Mouse (Mus musculus) intestine, embryonic 15.5 days (tissue): Measurements from ENCODE around the gene Pcare. TPM values are rescaled to one million over a fixed set of nuclear protein-coding genes. Genes with fewer than 3 reads are reported as not detected.
"Not testable (repeated sequence)": the region's sequence is repeated elsewhere in the genome, so short reads cannot be mapped to it uniquely, and the experiment has no call there.

ENCODE experiments used
- ATAC-seq: fragments of 200-750 bp; cut with Nextera tagmentation; 2 replicates; pipeline ENCODE4 v1.8.0; 2017; ENCODE audit warnings: moderate TSS enrichment, moderate library complexity
- H3K27ac ChIP-seq: fragments of 300-500 bp; sonication (generic); 2 replicates; pipeline ENCODE4 v1.5.1; 2015; ENCODE audit warnings: mild to moderate bottlenecking, inconsistent platforms
- H3K27me3 ChIP-seq: fragments of 300-500 bp; sonication (generic); replicated peaks from 2 replicates; pipeline ENCODE4 v1.6.1; 2015; ENCODE audit warnings: inconsistent platforms
- H3K36me3 ChIP-seq: fragments of 300-500 bp; sonication (generic); 2 replicates; pipeline ENCODE4 v1.6.1; 2015; ENCODE audit warnings: inconsistent platforms
- H3K4me1 ChIP-seq: fragments of 300-500 bp; sonication (generic); replicated peaks from 2 replicates; pipeline ENCODE4 v1.6.1; 2015; ENCODE audit warnings: inconsistent platforms
- H3K4me2 ChIP-seq: fragments of 300-500 bp; sonication (generic); replicated peaks from 2 replicates; pipeline ENCODE4 v1.6.1; 2015; ENCODE audit warnings: mild to moderate bottlenecking, inconsistent platforms
- H3K4me3 ChIP-seq: fragments of 300-500 bp; sonication (generic); replicated peaks from 2 replicates; pipeline ENCODE4 v1.5.1; 2015; ENCODE audit warnings: inconsistent platforms
- H3K9ac ChIP-seq: fragments of 300-500 bp; sonication (generic); 2 replicates; pipeline ENCODE4 v1.6.1; 2015; ENCODE audit warnings: inconsistent platforms
- H3K9me3 ChIP-seq: fragments of 300-500 bp; sonication (generic); 2 replicates; pipeline ENCODE4 v1.6.1; 2016; ENCODE audit warnings: inconsistent platforms
- WGBS: fragments of 180-500 bp; shearing (Covaris S2); methylation state at CpG from one replicate; pipeline ENCODE4 v1.1.7; 2015; 5-methylcytosine and 5-hydroxymethylcytosine counted together
- polyA plus RNA-seq: library from polyadenylated mRNA; unstranded; fragments of >200 nt; fragmentation: Nextera tagmentation; extraction: Ambion mirVana; gene quantifications from 2 replicates; pipeline ENCODE4 v1.2.1, GENCODE M21; 2015

The Pcare gene
- polyA plus RNA-seq, 1 experiment from 2014 or later: not detected

DNA sequence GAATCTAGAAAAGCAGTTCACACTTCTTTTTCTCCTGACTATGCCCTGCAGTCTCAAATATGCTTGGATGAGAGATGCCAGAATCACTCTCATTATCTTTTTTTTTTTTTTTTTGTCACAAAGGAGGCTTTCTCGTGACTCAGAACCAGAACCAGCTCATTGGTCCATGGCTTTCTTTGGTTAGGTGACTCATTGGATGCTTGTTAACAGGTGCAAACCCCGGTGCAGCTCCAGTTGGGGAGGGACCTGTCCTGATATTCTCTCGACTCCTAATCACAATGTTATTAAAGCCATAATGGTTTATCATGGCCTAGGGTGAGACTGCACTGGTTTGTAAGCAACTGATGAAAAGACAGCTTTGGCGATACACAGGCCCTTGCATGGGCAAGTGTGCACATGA is 21.5 kb upstream of the Pcare start:
- H3K9ac ChIP-seq: no peak overlapping the region
- 78% methylated on average over 4 of the region's 4 CpGs for WGBS
- ATAC-seq: no peak

GRCm38 (mm10) chr17:71770696-71771095 is 18.0 kb upstream of the Pcare start:
- no peaks in the 10 kb centered on the region for H3K9me3 ChIP-seq
- no peak overlapping the region for H3K4me3 ChIP-seq
- no peak overlapping the region for H3K9ac ChIP-seq
- 84% methylated on average over 3 of the region's 3 CpGs for WGBS
- ATAC-seq: no peak
- H3K4me1 ChIP-seq: no peaks in the 10 kb centered on the region
- no peak overlapping the region for H3K4me2 ChIP-seq
- H3K27me3 ChIP-seq: no peaks in the 10 kb centered on the region
- no peak overlapping the region for H3K27ac ChIP-seq
- H3K36me3 ChIP-seq: no peaks in the 10 kb centered on the region

More for the DNA sequence above, 21.5 kb upstream of the Pcare start:
- H3K4me3 ChIP-seq: no peak overlapping the region
- H3K36me3 ChIP-seq: no peaks in the 10 kb centered on the region
- H3K4me1 ChIP-seq: no peaks in the 10 kb centered on the region
- H3K27ac ChIP-seq: no peak overlapping the region
- H3K9me3 ChIP-seq: no peaks in the 10 kb centered on the region
- no peaks in the 10 kb centered on the region for H3K27me3 ChIP-seq
- H3K4me2 ChIP-seq: no peak overlapping the region

GRCm38 (mm10) chr17:71769564-71769963 is 16.9 kb upstream of the Pcare start:
- ATAC-seq: no peak
- no peaks in the 10 kb centered on the region for H3K4me1 ChIP-seq
- no peak overlapping the region for H3K4me2 ChIP-seq
- H3K4me3 ChIP-seq: no peak overlapping the region
- WGBS: 58% methylated on average over 6 of the region's 6 CpGs
- H3K36me3 ChIP-seq: no peaks in the 10 kb centered on the region
- no peaks in the 10 kb centered on the region for H3K9me3 ChIP-seq
- H3K27me3 ChIP-seq: no peaks in the 10 kb centered on the region
- no peak overlapping the region for H3K9ac ChIP-seq
- no peak overlapping the region for H3K27ac ChIP-seq

DNA sequence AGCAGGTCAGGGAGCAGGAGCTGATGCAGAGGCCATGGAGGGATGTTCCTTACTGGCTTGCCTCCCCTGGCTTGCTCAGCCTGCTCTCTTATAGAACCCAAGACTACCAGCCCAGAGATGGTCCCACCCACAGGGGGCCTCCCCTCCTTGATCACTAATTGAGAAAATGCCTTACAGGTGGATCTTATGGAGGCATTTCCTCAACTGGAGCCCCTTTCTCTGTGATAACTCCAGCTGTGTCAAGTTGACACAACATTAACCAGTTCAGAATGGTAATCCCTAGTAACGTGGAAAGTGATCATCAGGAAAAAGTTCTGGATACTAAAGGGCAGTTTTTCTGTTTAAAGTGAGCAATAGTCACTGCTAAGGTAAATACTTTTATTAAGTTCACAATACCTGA is 15.5 kb upstream of the Pcare start, which contains the start of gene Clip4:
TSS of gene Clip4 (plus strand) at position 301 of the 400 bp plus-strand sequence.
- not testable (repeated sequence) for H3K4me1 ChIP-seq, H3K9ac ChIP-seq, H3K27ac ChIP-seq, ATAC-seq, H3K4me2 ChIP-seq, H3K36me3 ChIP-seq, H3K27me3 ChIP-seq, H3K4me3 ChIP-seq, H3K9me3 ChIP-seq
- 63% methylated on average over 1 of the region's 1 CpGs for WGBS

DNA sequence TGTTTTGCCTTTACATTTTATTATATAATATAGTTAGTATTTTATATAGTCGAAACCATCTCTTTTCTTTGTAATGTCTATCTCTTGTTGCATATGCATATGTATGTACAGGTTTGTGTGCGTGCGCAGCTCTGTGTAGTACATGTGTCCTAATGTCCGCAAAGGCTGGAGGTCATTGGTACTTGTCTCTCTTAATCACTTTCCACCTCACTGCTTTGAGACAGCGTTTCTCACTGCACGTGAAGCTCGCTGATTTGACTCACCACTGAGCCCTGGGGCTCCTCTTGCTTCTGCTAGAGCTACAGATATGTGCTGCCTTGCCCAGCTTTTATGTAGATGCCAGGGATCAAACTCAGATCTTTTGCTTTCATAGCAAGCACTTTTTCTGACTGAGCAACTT is 7.8 kb upstream of the Pcare start:
- 90% methylated on average over 7 of the region's 7 CpGs for WGBS
- no peak overlapping the region for H3K4me2 ChIP-seq
- no peaks in the 10 kb centered on the region for H3K36me3 ChIP-seq
- no peaks in the 10 kb centered on the region for H3K9me3 ChIP-seq
- H3K27ac ChIP-seq: no peak overlapping the region
- H3K9ac ChIP-seq: no peak overlapping the region
- ATAC-seq: no peak
- H3K4me3 ChIP-seq: no peak overlapping the region
- no peaks in the 10 kb centered on the region for H3K4me1 ChIP-seq
- no peaks in the 10 kb centered on the region for H3K27me3 ChIP-seq

DNA sequence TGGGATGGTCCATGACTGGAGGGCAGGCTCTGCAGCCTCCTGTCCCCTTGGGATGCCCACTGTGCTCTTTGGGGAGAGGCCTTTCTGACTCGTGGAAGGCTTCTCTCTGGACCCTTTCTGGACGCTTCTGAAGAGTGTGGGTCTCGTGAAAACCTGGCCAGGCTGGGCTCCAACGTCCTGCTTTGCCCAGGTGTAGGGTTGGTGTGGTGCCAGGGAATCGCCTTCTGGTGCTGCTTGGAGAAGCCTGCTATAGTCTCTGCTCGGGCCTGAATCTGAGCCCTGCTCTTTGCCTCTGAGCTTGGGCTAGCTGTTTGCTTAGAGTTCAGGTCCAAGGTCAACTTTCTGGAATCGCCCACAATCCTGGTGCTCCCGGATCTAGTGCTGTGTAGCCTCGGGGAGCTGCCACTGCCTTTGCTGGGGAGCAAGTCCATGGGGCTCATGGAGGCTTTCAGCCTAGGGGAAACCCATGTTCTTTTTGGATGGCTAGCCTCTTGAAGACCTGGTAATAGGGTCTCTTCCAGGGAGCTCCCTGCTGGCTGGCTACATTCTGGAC is 3.0 kb downstream of the Pcare start:
- Histone ChIP-seq H3K4me1 (no peaks in the 10 kb centered on the region), H3K4me2 (no peak overlapping the region), H3K27me3 (no peaks in the 10 kb centered on the region; the same call in 1 of the 2 replicates), H3K9me3 (no peaks in the 10 kb centered on the region), H3K4me3 (no peak overlapping the region), H3K9ac (no peak overlapping the region), H3K36me3 (no peaks in the 10 kb centered on the region), H3K27ac (no peak overlapping the region)
- 62% methylated on average over 9 of the region's 9 CpGs for WGBS
- no peak for ATAC-seq

- Histone ChIP-seq H3K4me1 (0 out of 2 replicates have a peak, but pooled peaks cover 2% of the 10 kb centered on the region), H3K4me2 (no peak overlapping the region), H3K27ac (no peak overlapping the region), H3K9me3 (no peaks in the 10 kb centered on the region), H3K4me3 (no peak overlapping the region), H3K9ac (no peak overlapping the region), H3K36me3 (no peaks in the 10 kb centered on the region), H3K27me3 (no peaks in the 10 kb centered on the region; the same call in 1 of the 2 replicates)
- WGBS: 86% methylated on average over 8 of the region's 8 CpGs
- no peak for ATAC-seq
These were observed 5.1 kb downstream of the Pcare start for GRCm38 (mm10) chr17:71747561-71747960.

DNA sequence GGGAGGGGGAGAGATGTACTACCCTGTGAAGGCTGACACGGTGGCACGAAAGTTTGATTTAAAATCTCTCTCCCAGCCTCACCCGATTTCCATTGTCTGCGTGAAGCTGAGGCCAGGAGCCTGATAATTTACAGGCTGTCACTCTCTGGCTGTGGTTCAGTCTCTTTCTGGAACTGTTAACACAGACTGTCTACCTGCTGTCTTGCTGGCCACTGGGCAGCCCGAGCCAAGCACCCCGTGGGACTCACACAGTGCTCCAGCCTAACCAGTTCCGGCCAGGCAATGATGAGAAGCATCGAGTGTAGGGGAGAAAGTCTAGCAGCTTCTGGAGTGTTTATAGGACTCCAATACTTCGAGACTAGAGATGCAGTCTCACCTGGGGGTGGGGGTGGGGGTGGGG is 6.6 kb downstream of the Pcare start:
- Histone ChIP-seq H3K9me3 (no peaks in the 10 kb centered on the region), H3K27me3 (no peaks in the 10 kb centered on the region; the same call in 1 of the 2 replicates), H3K4me1 (0 out of 2 replicates have a peak, but pooled peaks cover 2% of the 10 kb centered on the region), H3K4me3 (no peak overlapping the region), H3K9ac (no peak overlapping the region), H3K27ac (no peak overlapping the region), H3K4me2 (no peak overlapping the region), H3K36me3 (no peaks in the 10 kb centered on the region)
- ATAC-seq: no peak
- WGBS: 73% methylated on average over 9 of the region's 9 CpGs

DNA sequence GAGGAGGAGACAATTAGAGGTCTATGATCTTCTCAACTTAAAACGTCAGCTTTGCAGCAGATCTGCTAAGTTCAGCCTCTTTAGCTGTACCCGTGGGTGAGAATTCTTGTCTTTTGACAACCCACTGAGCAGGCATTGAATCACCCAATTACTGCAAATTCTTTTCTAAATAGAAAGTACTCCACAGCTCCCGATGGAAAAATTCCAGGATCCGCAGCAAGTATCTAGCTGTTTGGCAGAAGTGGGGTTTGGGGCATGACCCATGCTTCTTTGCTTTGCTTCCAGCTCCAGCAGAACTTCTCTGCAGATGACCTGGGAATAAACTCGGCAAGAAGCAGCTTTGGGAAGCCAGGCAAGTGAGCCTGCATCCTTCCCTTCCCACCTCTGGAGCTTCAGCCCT is 9.8 kb downstream of the Pcare start:
- Histone ChIP-seq H3K4me3 (no peak overlapping the region), H3K36me3 (no peaks in the 10 kb centered on the region), H3K27me3 (no peaks in the 10 kb centered on the region; the same call in 1 of the 2 replicates), H3K9me3 (no peaks in the 10 kb centered on the region), H3K4me2 (no peak overlapping the region), H3K9ac (no peak overlapping the region), H3K4me1 (0 out of 2 replicates have a peak, but pooled peaks cover 2% of the 10 kb centered on the region), H3K27ac (no peak overlapping the region)
- ATAC-seq: no peak
- WGBS: 36% methylated on average over 5 of the region's 5 CpGs

DNA sequence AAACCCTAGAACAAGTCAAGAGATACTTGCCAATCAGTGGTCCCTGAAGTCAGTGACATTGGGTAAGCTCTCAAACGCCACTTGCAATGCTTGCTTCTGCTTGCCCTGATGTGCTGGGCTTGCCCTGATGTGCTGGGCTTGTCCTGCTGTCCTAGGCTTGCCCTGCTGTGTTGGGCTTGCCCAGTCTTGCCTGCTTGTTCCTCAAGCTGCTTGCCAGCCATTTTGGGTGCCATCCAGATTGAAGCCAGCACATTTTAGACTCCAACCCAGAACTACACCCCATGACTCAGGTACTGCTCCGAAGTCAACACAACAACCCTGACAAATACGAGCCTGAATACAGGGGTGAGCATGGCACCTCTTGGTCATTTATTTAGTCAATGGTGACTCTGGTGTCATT is 10.5 kb downstream of the Pcare start:
- no peaks in the 10 kb centered on the region for H3K27me3 ChIP-seq
- H3K27ac ChIP-seq: no peak overlapping the region
- H3K36me3 ChIP-seq: no peaks in the 10 kb centered on the region
- no peak overlapping the region for H3K4me2 ChIP-seq
- no peaks in the 10 kb centered on the region for H3K9me3 ChIP-seq
- H3K4me1 ChIP-seq: 0 out of 2 replicates have a peak, but pooled peaks cover 2% of the 10 kb centered on the region
- H3K4me3 ChIP-seq: no peak overlapping the region
- 80% methylated on average over 3 of the region's 3 CpGs for WGBS
- no peak for ATAC-seq
- no peak overlapping the region for H3K9ac ChIP-seq

GRCm38 (mm10) chr17:71736442-71736841 is 16.3 kb downstream of the Pcare start:
- H3K4me3 ChIP-seq: no peak overlapping the region
- no peaks in the 10 kb centered on the region for H3K27me3 ChIP-seq
- no peaks in the 10 kb centered on the region for H3K36me3 ChIP-seq
- H3K4me1 ChIP-seq: no peaks in the 10 kb centered on the region
- no peaks in the 10 kb centered on the region for H3K9me3 ChIP-seq
- no peak overlapping the region for H3K4me2 ChIP-seq
- no peak overlapping the region for H3K27ac ChIP-seq
- 46% methylated on average over 3 of the region's 3 CpGs for WGBS
- no peak overlapping the region for H3K9ac ChIP-seq
- no peak for ATAC-seq

- H3K4me1 ChIP-seq: no peaks in the 10 kb centered on the region
- H3K9me3 ChIP-seq: no peaks in the 10 kb centered on the region
- no peak overlapping the region for H3K4me2 ChIP-seq
- no peaks in the 10 kb centered on the region for H3K27me3 ChIP-seq
- H3K27ac ChIP-seq: no peak overlapping the region
- no peak overlapping the region for H3K9ac ChIP-seq
- H3K4me3 ChIP-seq: no peak overlapping the region
- WGBS: 42% methylated on average over 2 of the region's 2 CpGs
- no peaks in the 10 kb centered on the region for H3K36me3 ChIP-seq
- ATAC-seq: no peak
These were observed 22.0 kb downstream of the Pcare start for GRCm38 (mm10) chr17:71730655-71731054.

DNA sequence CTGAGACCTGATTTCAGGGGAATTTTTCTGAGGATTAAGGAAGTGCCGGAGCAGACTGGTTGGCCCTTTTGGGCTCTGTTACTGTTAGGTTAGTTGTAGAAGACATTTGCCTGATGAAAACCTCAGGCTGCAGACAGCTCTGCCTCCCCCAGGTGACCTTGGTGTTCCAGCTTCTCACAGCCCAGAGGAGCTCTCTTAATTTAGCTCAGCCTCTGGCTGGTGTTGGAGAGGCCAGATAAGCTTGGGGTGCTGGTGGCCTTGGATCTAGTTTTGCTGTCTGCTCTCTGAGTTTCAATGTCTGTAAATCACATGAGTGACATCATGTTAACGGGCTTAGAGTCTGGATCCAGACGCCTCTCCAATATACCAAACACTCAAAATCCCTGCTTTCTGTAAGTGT is 31.7 kb downstream of the Pcare start:
- Histone ChIP-seq H3K9me3 (no peaks in the 10 kb centered on the region), H3K27ac (no peak overlapping the region), H3K4me2 (no peak overlapping the region), H3K4me3 (no peak overlapping the region), H3K27me3 (no peaks in the 10 kb centered on the region), H3K9ac (no peak overlapping the region), H3K36me3 (no peaks in the 10 kb centered on the region), H3K4me1 (no peaks in the 10 kb centered on the region)
- no peak for ATAC-seq
- 58% methylated on average over 3 of the region's 3 CpGs for WGBS
